Mouse (Mus musculus) embryo, embryonic 9.5 days (tissue): ENCODE results near the gene Btbd9.

Experiments used
- DNase-seq: peaks from one replicate; pipeline ENCODE4 v3.0.0-alpha.2; 2017; ENCODE audit errors: extremely low spot score

The Btbd9 gene

DNA sequence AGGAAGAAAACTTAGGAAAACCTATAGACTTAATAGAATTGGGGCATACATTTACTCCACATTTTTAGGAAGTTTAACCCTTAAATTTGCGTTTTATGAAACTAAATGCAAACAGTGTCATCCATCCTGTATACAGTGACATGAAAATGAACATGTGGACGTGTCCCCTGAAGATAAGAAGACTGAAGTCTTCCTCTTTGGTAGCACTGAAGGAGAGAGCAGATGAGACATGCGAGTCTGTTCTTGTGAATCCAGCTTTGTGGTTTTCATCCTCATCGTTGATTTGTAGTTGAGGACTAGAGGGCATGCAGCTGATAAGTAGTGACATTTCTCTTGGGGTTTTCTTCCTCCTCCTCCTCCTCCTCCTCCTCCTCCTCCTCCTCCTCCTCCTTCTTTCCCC is 394.7 kb downstream of the Btbd9 start:
- DNase-seq, result no peak

DNA sequence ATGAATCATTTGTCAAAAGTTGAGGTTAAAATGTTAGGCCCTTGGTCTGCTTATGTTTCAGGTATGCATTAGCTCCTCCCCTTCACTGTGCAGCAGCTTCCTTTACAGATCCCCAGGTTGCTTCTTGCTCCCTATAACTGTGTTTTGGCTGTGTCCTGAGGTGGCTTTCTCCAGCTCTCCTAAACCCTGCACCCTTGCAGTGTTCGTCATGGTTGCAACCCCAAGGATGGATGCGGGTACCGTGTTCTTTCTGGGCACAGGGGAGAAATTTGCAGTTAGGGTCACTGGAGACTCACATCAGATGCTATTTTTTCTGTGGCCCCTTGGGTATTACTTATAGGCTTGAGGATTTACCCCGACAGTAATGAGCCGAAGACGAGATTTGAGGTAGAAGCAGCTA is 396.1 kb downstream of the Btbd9 start:
- DNase-seq, result no peak

DNA sequence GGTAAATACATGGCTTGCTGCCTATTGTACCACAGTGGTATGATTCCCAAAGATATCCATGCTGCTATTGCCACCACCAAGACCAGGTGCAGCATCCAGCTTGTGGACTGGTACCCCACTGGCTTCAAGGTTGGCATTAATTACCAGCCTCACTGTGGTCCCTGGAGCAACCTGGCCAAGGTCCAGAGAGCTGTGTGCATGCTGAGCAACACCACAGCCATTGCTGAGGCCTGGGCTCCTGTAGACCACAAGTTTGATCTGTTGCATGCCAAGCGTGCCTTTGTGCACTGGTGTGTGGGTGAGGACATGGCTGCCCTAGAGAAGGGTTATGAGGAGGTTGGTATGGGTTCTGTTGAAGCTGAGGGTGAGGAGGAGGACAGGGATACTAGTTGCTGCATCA is 397.9 kb downstream of the Btbd9 start:
- DNase-seq, result no peak

DNA sequence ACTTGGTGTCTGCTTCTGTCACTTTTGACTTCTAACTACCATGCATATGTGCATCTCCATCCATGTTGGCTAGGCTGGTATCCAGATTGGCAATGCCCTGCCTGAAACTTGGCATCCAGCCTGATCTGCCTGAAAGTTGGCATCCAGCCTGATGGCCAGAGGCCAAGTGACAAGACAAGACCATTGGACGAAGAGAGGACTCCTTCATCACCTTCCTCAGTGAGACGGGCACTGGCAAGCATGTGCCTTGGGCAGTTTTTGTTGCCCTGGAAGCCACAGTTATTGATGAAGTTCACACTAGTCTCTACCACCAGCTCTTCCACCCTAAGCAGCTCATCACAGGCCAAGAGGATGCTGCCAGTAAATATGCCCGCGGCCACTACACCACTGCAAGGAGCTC is 398.9 kb downstream of the Btbd9 start:
- DNase-seq, result no peak
